Mouse (Mus musculus) kidney, postnatal 36 days (tissue): ENCODE measurements around the gene Dcpp3.
"Not testable (repeated sequence)": the region's sequence is repeated elsewhere in the genome, so short reads cannot be mapped to it uniquely, and the experiment has no call there.

Source experiments
- DNase-seq, 2 experiments: peaks; one replicate each; pipeline ENCODE4 v3.0.0; 2021 to 2022; ENCODE audit warnings: mixed read lengths in 2 of 2

The Dcpp3 gene

GRCm38 (mm10) chr17:23917158-23917557 lies at the start of gene Dcpp3:
Gene Dcpp3 (plus strand): TSS chr17:23917458.
- DNase-seq = not testable (repeated sequence)

- DNase-seq = no peak
These were observed 49.5 kb upstream of the Dcpp3 start, which contains the start of gene Prss21 for GRCm38 (mm10) chr17:23867756-23868155. Gene Prss21 (plus strand): TSS chr17:23868056.

GRCm38 (mm10) chr17:23868513-23868912 lies 48.7 kb upstream of the Dcpp3 start:
- DNase-seq = no peak

GRCm38 (mm10) chr17:23873884-23874856 lies 43.1 kb upstream of the Dcpp3 start:
- peak; percentile 59 to 79 for DNase-seq

- DNase-seq = no peak
These were observed 40.5 kb upstream of the Dcpp3 start for GRCm38 (mm10) chr17:23876741-23877140.

- no peak for DNase-seq
These were observed 40.1 kb upstream of the Dcpp3 start for GRCm38 (mm10) chr17:23877166-23877565.

- not testable (repeated sequence) for DNase-seq
These were observed 36.7 kb upstream of the Dcpp3 start, which contains the start of the genes Dcpp1 and Dcpp2 for GRCm38 (mm10) chr17:23880576-23880975. Gene Dcpp1 (plus strand): TSS chr17:23880876. Gene Dcpp2 (plus strand): TSS chr17:23880880.

GRCm38 (mm10) chr17:23924531-23925007 lies 7.3 kb downstream of the Dcpp3 start:
- peak; percentile 94 for DNase-seq

- DNase-seq = peak; percentile 54 to 74
These were observed 7.8 kb downstream of the Dcpp3 start for GRCm38 (mm10) chr17:23925090-23925493.

- no peak for DNase-seq
These were observed 13.9 kb downstream of the Dcpp3 start for GRCm38 (mm10) chr17:23931157-23931556.

GRCm38 (mm10) chr17:23941372-23941771 lies 24.1 kb downstream of the Dcpp3 start, which contains the start of gene Sbp:
Gene Sbp (plus strand): TSS chr17:23941672.
- DNase-seq = no peak

GRCm38 (mm10) chr17:23947486-23947885 lies 30.2 kb downstream of the Dcpp3 start:
- not testable (repeated sequence) for DNase-seq

- DNase-seq = no peak
These were observed 31.8 kb downstream of the Dcpp3 start for GRCm38 (mm10) chr17:23949068-23949467.

GRCm38 (mm10) chr17:23950828-23951227 lies 33.6 kb downstream of the Dcpp3 start:
- not testable (repeated sequence) for DNase-seq

GRCm38 (mm10) chr17:23955174-23955573 lies 37.9 kb downstream of the Dcpp3 start, which contains the start of gene Sbpl:
Gene Sbpl (minus strand): TSS chr17:23955274.
- DNase-seq = no peak

GRCm38 (mm10) chr17:23960084-23960738 lies 43.0 kb downstream of the Dcpp3 start:
- DNase-seq = peak; percentile 78 to 87

GRCm38 (mm10) chr17:23961573-23962122 lies 44.4 kb downstream of the Dcpp3 start:
- DNase-seq = no peak

GRCm38 (mm10) chr17:23965805-23966425 lies 48.7 kb downstream of the Dcpp3 start:
- no peak for DNase-seq

GRCm38 (mm10) chr17:23966658-23967401 lies 49.6 kb downstream of the Dcpp3 start:
- peak; percentile 42 to 61 for DNase-seq

- peak; percentile 49 to 66 for DNase-seq
These were observed 51.5 kb downstream of the Dcpp3 start for GRCm38 (mm10) chr17:23968780-23969179.
